10 mouse cellular contexts compared by ENCODE assay signal in genomic region chr16:30155486-30156246, GRCm38 (mm10).
DNase-seq lines count a peak whose midpoint lies in the region; ATAC-seq lines count a peak whose summit lies in the region.
"Had no signal": no experiment of that assay in that cellular context is flagged by ENCODE, and none has a peak within 500 bp of the region (broad histone marks: within the 10 kb centered on the region; RNA-seq: fewer than 3 reads in every experiment).

No protein-coding gene starts in this region.

- H3K27ac ChIP-seq in heart, embryonic 10.5 days = peak overlapping the region; percentile 30; the same call in 1 of the 2 replicates
- H3K27ac ChIP-seq in embryonic facial prominence, embryonic 11.5 days (replicated peaks; ENCODE audit: low read depth, low read length) = peak overlapping the region; percentile 72
- no peak overlapping the region for H3K27ac ChIP-seq in hindbrain, embryonic 16.5 days (ENCODE audit: low read depth, low read length)
- H3K27ac ChIP-seq in neural tube, embryonic 11.5 days (ENCODE audit: low read depth, low read length) = no peak overlapping the region
- H3K27ac ChIP-seq: liver, embryonic 15.5 days had no signal

- H3K36me3 ChIP-seq in heart, embryonic 10.5 days = no peaks in the 10 kb centered on the region
- H3K36me3 ChIP-seq in embryonic facial prominence, embryonic 11.5 days (replicated peaks; ENCODE audit: control insufficient read depth, insufficient read depth, low read depth, low read length) = no peaks in the 10 kb centered on the region
- H3K36me3 ChIP-seq in hindbrain, embryonic 16.5 days (ENCODE audit: control insufficient read depth, insufficient read depth, low read length) = no peaks in the 10 kb centered on the region
- H3K36me3 ChIP-seq in neural tube, embryonic 11.5 days (ENCODE audit: control insufficient read depth, insufficient read depth, low read length) = no peaks in the 10 kb centered on the region
- H3K36me3 ChIP-seq: liver, embryonic 15.5 days had no signal

- peak overlapping the region; percentile 21 for H3K4me2 ChIP-seq in embryonic facial prominence, embryonic 11.5 days (ENCODE audit: low read depth, low read length)
- no peak overlapping the region for H3K4me2 ChIP-seq in hindbrain, embryonic 16.5 days (ENCODE audit: low read length)
- no peak overlapping the region for H3K4me2 ChIP-seq in neural tube, embryonic 11.5 days (ENCODE audit: low read depth)
- H3K4me2 ChIP-seq: liver, embryonic 15.5 days had no signal

- peaks cover 25% of the 10 kb centered on the region for H3K4me1 ChIP-seq in heart, embryonic 10.5 days
- peaks cover 6% of the 10 kb centered on the region for H3K4me1 ChIP-seq in embryonic facial prominence, embryonic 11.5 days (ENCODE audit: control insufficient read depth, insufficient read depth, low read length)
- peaks cover 10% of the 10 kb centered on the region for H3K4me1 ChIP-seq in hindbrain, embryonic 16.5 days (ENCODE audit: control insufficient read depth, insufficient read depth, low read depth, low read length)
- H3K4me1 ChIP-seq in neural tube, embryonic 11.5 days (ENCODE audit: control insufficient read depth, insufficient read depth, low read length) = peaks cover 12% of the 10 kb centered on the region

- no peak overlapping the region for H3K4me3 ChIP-seq in heart, embryonic 10.5 days
- H3K4me3 ChIP-seq in embryonic facial prominence, embryonic 11.5 days (ENCODE audit: low read depth, low read length) = no peak overlapping the region
- no peak overlapping the region for H3K4me3 ChIP-seq in hindbrain, embryonic 16.5 days (ENCODE audit: low read length)
- no peak overlapping the region for H3K4me3 ChIP-seq in neural tube, embryonic 11.5 days (ENCODE audit: low read depth, low read length)
- H3K4me3 ChIP-seq: liver, embryonic 15.5 days had no signal

- H3K9me3 ChIP-seq in heart, embryonic 10.5 days = no peaks in the 10 kb centered on the region
- H3K9me3 ChIP-seq in embryonic facial prominence, embryonic 11.5 days (replicated peaks; ENCODE audit: control insufficient read depth, low read length) = no peaks in the 10 kb centered on the region
- no peaks in the 10 kb centered on the region for H3K9me3 ChIP-seq in hindbrain, embryonic 16.5 days (ENCODE audit: control insufficient read depth, low read length)
- H3K9me3 ChIP-seq in neural tube, embryonic 11.5 days (ENCODE audit: control insufficient read depth, low read length) = no peaks in the 10 kb centered on the region
- H3K9me3 ChIP-seq: liver, embryonic 15.5 days had no signal

- H3K9ac ChIP-seq in embryonic facial prominence, embryonic 11.5 days (replicated peaks; ENCODE audit: low read length) = no peak overlapping the region
- peak overlapping the region; percentile 3; the same call in 1 of the 2 replicates for H3K9ac ChIP-seq in hindbrain, embryonic 16.5 days (ENCODE audit: low read depth, low read length)
- no peak overlapping the region for H3K9ac ChIP-seq in neural tube, embryonic 11.5 days (ENCODE audit: low read length)
- H3K9ac ChIP-seq: liver, embryonic 15.5 days had no signal

- H3K27me3 ChIP-seq in heart, embryonic 10.5 days (ENCODE audit: insufficient read depth, poor library complexity, severe bottlenecking) = peaks cover 16% of the 10 kb centered on the region
- H3K27me3 ChIP-seq in embryonic facial prominence, embryonic 11.5 days (ENCODE audit: control insufficient read depth, insufficient read depth, low read length) = no peaks in the 10 kb centered on the region
- no peaks in the 10 kb centered on the region; the same call in 1 of the 2 replicates for H3K27me3 ChIP-seq in hindbrain, embryonic 16.5 days (replicated peaks; ENCODE audit: control insufficient read depth, insufficient read depth, low read length)
- H3K27me3 ChIP-seq in neural tube, embryonic 11.5 days (ENCODE audit: control insufficient read depth, insufficient read depth, low read length) = no peaks in the 10 kb centered on the region
- H3K27me3 ChIP-seq: liver, embryonic 15.5 days had no signal

- 11% methylated on average over 6 of the region's 6 CpGs for WGBS in heart, embryonic 10.5 days
- WGBS in embryonic facial prominence, embryonic 11.5 days = 6% methylated on average over 6 of the region's 6 CpGs
- 12% methylated on average over 6 of the region's 6 CpGs for whole genome bisulfite sequencing in hindbrain, embryonic 16.5 days
- WGBS in neural tube, embryonic 11.5 days = 8% methylated on average over 6 of the region's 6 CpGs

- DNase-seq in heart, embryonic 10.5 days (ENCODE audit: low spot score) = no peak
- DNase-seq in heart, adult 9 months (ENCODE audit: low spot score in 2 of 2) = no peak
- peak; percentile 87 for DNase-seq in embryonic facial prominence, embryonic 11.5 days (ENCODE audit: low spot score)
- peak; percentile 48 for DNase-seq in neural tube, embryonic 11.5 days (ENCODE audit: low spot score)
- no peak for DNase-seq in cerebellum, adult 11-12 months
- no peak for DNase-seq in urinary bladder, postnatal 4 days (ENCODE audit: low spot score in 2 of 2)
- DNase-seq: thymus, postnatal 4 days had no signal

- ATAC-seq in embryonic facial prominence, embryonic 11.5 days (replicated peaks; ENCODE audit: insufficient number of reproducible peaks, low FRiP score, low TSS enrichment, low read depth) = peak; percentile 79
- peak; percentile 76 for ATAC-seq in hindbrain, embryonic 16.5 days
- peak; percentile 35; the same call in 1 of the 2 replicates for ATAC-seq in neural tube, embryonic 11.5 days (ENCODE audit: insufficient read depth, low FRiP score, low TSS enrichment)
- no peak for ATAC-seq in megakaryocyte-erythroid progenitor cell, adult 5-6 weeks (replicated peaks; ENCODE audit: low FRiP score, low TSS enrichment, poor library complexity, severe bottlenecking)

Comparison
In these comparisons a context has a peak if more than half of its experiments do, and no peak if none do; other contexts are left out.
1. DNase-seq: peak in embryonic facial prominence, embryonic 11.5 days (single experiment) and neural tube, embryonic 11.5 days (single experiment); none in heart, embryonic 10.5 days (single experiment), heart, adult 9 months (0 of 2), cerebellum, adult 11-12 months (single experiment) and urinary bladder, postnatal 4 days (0 of 2).
2. H3K27ac ChIP-seq: peak in heart, embryonic 10.5 days (single experiment) and embryonic facial prominence, embryonic 11.5 days (single experiment); none in hindbrain, embryonic 16.5 days (single experiment) and neural tube, embryonic 11.5 days (single experiment).